ENCODE assay signal across 10 mouse cellular contexts in genomic region chr6:87099671-87100296, GRCm38 (mm10). TPM values are rescaled to one million over a fixed set of nuclear protein-coding genes. Genes with fewer than 3 reads are reported as not detected.
A peak's percentile ranks its signal among the peaks of the same experiment; 100 is the strongest.
DNase-seq lines count a peak whose midpoint lies in the region; ATAC-seq and TF ChIP-seq lines count a peak whose summit lies in the region.
"Had no signal": no experiment of that assay in that cellular context is flagged by ENCODE, and none has a peak within 500 bp of the region (broad histone marks: within the 10 kb centered on the region; RNA-seq: fewer than 3 reads in every experiment).

No protein-coding gene starts in this region.

- ATAC-seq in hindbrain, embryonic 13.5 days (ENCODE audit: low FRiP score), result peak; percentile 22; the same call in 1 of the 2 replicates
- ATAC-seq in hindbrain, embryonic 11.5 days (ENCODE audit: low FRiP score), result no peak
- peak; percentile 44; the same call in 1 of the 2 replicates for ATAC-seq in hindbrain, embryonic 14.5 days (ENCODE audit: low FRiP score)
- ATAC-seq in midbrain, embryonic 15.5 days (replicated peaks), result peak; percentile 53; the same call in 1 of the 2 replicates
- no peak for ATAC-seq in granulocyte monocyte progenitor cell, adult 5-6 weeks (replicated peaks; ENCODE audit: poor library complexity, severe bottlenecking)

- no peaks in the 10 kb centered on the region for H3K9me3 ChIP-seq in hindbrain, embryonic 13.5 days
- H3K9me3 ChIP-seq in hindbrain, embryonic 11.5 days (ENCODE audit: control insufficient read depth, low read length), result no peaks in the 10 kb centered on the region
- no peaks in the 10 kb centered on the region for H3K9me3 ChIP-seq in hindbrain, embryonic 14.5 days (ENCODE audit: control insufficient read depth, low read length)
- no peaks in the 10 kb centered on the region for H3K9me3 ChIP-seq in midbrain, embryonic 15.5 days

- no peak for TF ChIP-seq CTCF in brain, embryonic 14.5 days (IDR thresholded peaks at IDR 0.05; ENCODE audit: borderline replicate concordance, extremely low read depth, insufficient read depth, insufficient read length)

- H3K4me3 ChIP-seq in hindbrain, embryonic 13.5 days, result no peak overlapping the region
- H3K4me3 ChIP-seq in hindbrain, embryonic 11.5 days (ENCODE audit: low read depth, low read length), result no peak overlapping the region
- H3K4me3 ChIP-seq in hindbrain, embryonic 14.5 days (replicated peaks; ENCODE audit: low read length), result no peak overlapping the region
- H3K4me3 ChIP-seq in midbrain, embryonic 15.5 days, result no peak overlapping the region

- H3K27me3 ChIP-seq in hindbrain, embryonic 13.5 days, result no peaks in the 10 kb centered on the region
- no peaks in the 10 kb centered on the region for H3K27me3 ChIP-seq in hindbrain, embryonic 11.5 days (ENCODE audit: control insufficient read depth, insufficient read depth, low read length)
- no peaks in the 10 kb centered on the region for H3K27me3 ChIP-seq in hindbrain, embryonic 14.5 days (ENCODE audit: control insufficient read depth, insufficient read depth, low read length)
- no peaks in the 10 kb centered on the region for H3K27me3 ChIP-seq in midbrain, embryonic 15.5 days (replicated peaks)

- no peak overlapping the region for H3K9ac ChIP-seq in hindbrain, embryonic 13.5 days
- no peak overlapping the region for H3K9ac ChIP-seq in hindbrain, embryonic 11.5 days (ENCODE audit: low read depth, low read length)
- no peak overlapping the region for H3K9ac ChIP-seq in hindbrain, embryonic 14.5 days
- H3K9ac ChIP-seq in midbrain, embryonic 15.5 days, result 0 out of 2 replicates have a peak overlapping the region, but pooled peaks have one; percentile 8

- no peaks in the 10 kb centered on the region for H3K36me3 ChIP-seq in hindbrain, embryonic 13.5 days
- no peaks in the 10 kb centered on the region for H3K36me3 ChIP-seq in hindbrain, embryonic 11.5 days (ENCODE audit: control insufficient read depth, insufficient read depth, low read length)
- no peaks in the 10 kb centered on the region for H3K36me3 ChIP-seq in hindbrain, embryonic 14.5 days (replicated peaks; ENCODE audit: control insufficient read depth, insufficient read depth)
- H3K36me3 ChIP-seq in midbrain, embryonic 15.5 days (replicated peaks), result no peaks in the 10 kb centered on the region

- DNase-seq in hindbrain, embryonic 11.5 days (ENCODE audit: low spot score), result no peak
- peak; percentile 70 for DNase-seq in brain, embryonic 14.5 days (ENCODE audit: low read depth)
- DNase-seq in hindbrain, embryonic 14.5 days (ENCODE audit: low spot score), result peak; percentile 68
- no peak for DNase-seq in adrenal gland, postnatal 36 days
- no peak for DNase-seq in thymus, adult 18-20 months
- DNase-seq: kidney, adult 9 months had no signal

- no peak overlapping the region for H3K4me2 ChIP-seq in hindbrain, embryonic 13.5 days
- H3K4me2 ChIP-seq in hindbrain, embryonic 11.5 days (replicated peaks; ENCODE audit: low read depth, low read length), result no peak overlapping the region
- no peak overlapping the region for H3K4me2 ChIP-seq in hindbrain, embryonic 14.5 days (replicated peaks)
- no peak overlapping the region; the same call in 1 of the 2 replicates for H3K4me2 ChIP-seq in midbrain, embryonic 15.5 days

- TF ChIP-seq POLR2A in brain, embryonic 14.5 days (IDR thresholded peaks at IDR 0.05; ENCODE audit: borderline replicate concordance, extremely low read depth, insufficient read depth, insufficient read length, poor library complexity, severe bottlenecking), result no peak

- H3K27ac ChIP-seq in hindbrain, embryonic 13.5 days, result peak overlapping the region; percentile 19
- no peak overlapping the region for H3K27ac ChIP-seq in hindbrain, embryonic 11.5 days (ENCODE audit: low read depth, low read length)
- peak overlapping the region; percentile 58 for H3K27ac ChIP-seq in hindbrain, embryonic 14.5 days
- peak overlapping the region; percentile 73 for H3K27ac ChIP-seq in midbrain, embryonic 15.5 days

- WGBS in hindbrain, embryonic 13.5 days, result 46% methylated on average over 7 of the region's 7 CpGs
- WGBS in hindbrain, embryonic 11.5 days, result 55% methylated on average over 7 of the region's 7 CpGs
- WGBS in hindbrain, embryonic 14.5 days, result 37% methylated on average over 7 of the region's 7 CpGs
- 39% methylated on average over 7 of the region's 7 CpGs for WGBS in midbrain, embryonic 15.5 days

- H3K4me1 ChIP-seq in hindbrain, embryonic 13.5 days (replicated peaks), result peaks cover 23% of the 10 kb centered on the region
- H3K4me1 ChIP-seq in hindbrain, embryonic 11.5 days (replicated peaks; ENCODE audit: control insufficient read depth, insufficient read depth, low read length), result 0 out of 2 replicates have a peak, but pooled peaks cover 3% of the 10 kb centered on the region
- peaks cover 12% of the 10 kb centered on the region; the same call in 1 of the 2 replicates for H3K4me1 ChIP-seq in hindbrain, embryonic 14.5 days (replicated peaks; ENCODE audit: control insufficient read depth, insufficient read depth, low read length)
- peaks cover 28% of the 10 kb centered on the region for H3K4me1 ChIP-seq in midbrain, embryonic 15.5 days

RNA-seq across cellular contexts. Expression of gene D6Ertd527e, which starts 4.8 kb away (rescaled TPM):
- polyA plus RNA-seq in hindbrain, embryonic 13.5 days (2015; fragmentation: Nextera tagmentation; extraction: Ambion mirVana), result 0.10 and 0.42 TPM in 2 replicates
- polyA plus RNA-seq in hindbrain, embryonic 11.5 days (2014; fragmentation: Nextera tagmentation; extraction: Ambion mirVana), result 0.08 TPM in 1 of 2 replicates, not detected in the other
- polyA plus RNA-seq in brain, embryonic 14.5 days (2012; rRNA removed), result 0.24 and 0.51 TPM in 2 replicates
- polyA plus RNA-seq in hindbrain, embryonic 14.5 days (2014; fragmentation: Nextera tagmentation; extraction: Ambion mirVana), result 0.13 and 0.21 TPM in 2 replicates
- polyA plus RNA-seq in midbrain, embryonic 15.5 days (2015; fragmentation: Nextera tagmentation; extraction: Ambion mirVana), result 0.15 TPM in 1 of 2 replicates, not detected in the other
- not detected for total RNA-seq in adrenal gland, postnatal 36 days (2021)
- not detected in 2 replicates for total RNA-seq in granulocyte monocyte progenitor cell, adult 5-6 weeks (2014; fragmentation: Nextera tagmentation)
- not detected in 2 replicates for total RNA-seq in granulocyte monocyte progenitor cell, adult 5-6 weeks (2017)
- total RNA-seq: common myeloid progenitor, adult 5-6 weeks had no signal

RNA-seq across cellular contexts. Expression of gene Gfpt1, which starts 57.1 kb away (rescaled TPM):
- 19.0 and 22.5 TPM in 2 replicates for polyA plus RNA-seq in hindbrain, embryonic 13.5 days (2015; fragmentation: Nextera tagmentation; extraction: Ambion mirVana)
- 16.9 and 18.1 TPM in 2 replicates for polyA plus RNA-seq in hindbrain, embryonic 11.5 days (2014; fragmentation: Nextera tagmentation; extraction: Ambion mirVana)
- polyA plus RNA-seq in brain, embryonic 14.5 days (2012; rRNA removed), result 26.7 and 43.8 TPM in 2 replicates
- 26.9 and 28.8 TPM in 2 replicates for polyA plus RNA-seq in hindbrain, embryonic 14.5 days (2014; fragmentation: Nextera tagmentation; extraction: Ambion mirVana)
- 25.0 and 27.7 TPM in 2 replicates for polyA plus RNA-seq in midbrain, embryonic 15.5 days (2015; fragmentation: Nextera tagmentation; extraction: Ambion mirVana)
- 10 to 100 TPM; 50.3 to 57.9 TPM for total RNA-seq in adrenal gland, postnatal 36 days (2021)
- total RNA-seq in granulocyte monocyte progenitor cell, adult 5-6 weeks (2014; fragmentation: Nextera tagmentation), result 17.9 and 23.4 TPM in 2 replicates
- total RNA-seq in granulocyte monocyte progenitor cell, adult 5-6 weeks (2017), result 22.4 and 26.8 TPM in 2 replicates

Comparison
In these comparisons a context has a peak if more than half of its experiments do, and no peak if none do; other contexts are left out.
1. ATAC-seq: peak in hindbrain, embryonic 13.5 days (single experiment), hindbrain, embryonic 14.5 days (single experiment) and midbrain, embryonic 15.5 days (single experiment); none in hindbrain, embryonic 11.5 days (single experiment) and granulocyte monocyte progenitor cell, adult 5-6 weeks (single experiment).
2. DNase-seq: peak in brain, embryonic 14.5 days (single experiment) and hindbrain, embryonic 14.5 days (single experiment); none in hindbrain, embryonic 11.5 days (single experiment), adrenal gland, postnatal 36 days (0 of 2) and thymus, adult 18-20 months (0 of 2).